Mouse (Mus musculus) liver, adult 2 months (tissue): ENCODE results near the gene Lama4.

ENCODE experiments used
- CTCF ChIP-seq: fragments of 200-500 bp; IDR thresholded peaks from 2 replicates; pipeline ENCODE4 v1.5.1; 2011; ENCODE audit warnings: low read depth, low read length, control low read depth
- POLR2A ChIP-seq: fragments of 200-500 bp; IDR thresholded peaks from 2 replicates; pipeline ENCODE4 v1.6.1; 2011; ENCODE audit warnings: low read length, control low read depth; ENCODE audit not compliant: insufficient read depth; ENCODE audit errors: extremely low read depth

DNA sequence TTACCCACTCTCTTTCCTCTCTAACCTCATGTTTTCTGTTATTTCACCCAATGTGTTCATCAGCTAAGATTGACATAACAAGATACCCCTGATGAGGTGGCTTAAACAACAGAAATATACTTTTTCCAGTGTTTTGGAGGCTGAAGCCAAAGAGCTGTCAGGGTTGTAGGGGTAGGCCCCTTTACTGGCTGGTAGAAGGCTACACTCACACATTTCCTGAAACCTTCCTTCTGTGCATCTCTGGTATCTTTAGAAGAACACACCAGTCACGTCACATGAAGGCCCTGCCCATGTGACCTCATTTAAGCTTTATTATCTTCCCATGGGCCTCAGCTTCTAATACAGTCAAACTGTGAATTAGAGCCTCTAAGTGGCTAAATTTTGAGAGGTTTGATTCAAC is 12.9 kb downstream of the Lama4 start:
- TF ChIP-seq POLR2A (no peak), CTCF (no peak)
